8 mouse cellular contexts compared by ENCODE assay signal in the genomic region with DNA sequence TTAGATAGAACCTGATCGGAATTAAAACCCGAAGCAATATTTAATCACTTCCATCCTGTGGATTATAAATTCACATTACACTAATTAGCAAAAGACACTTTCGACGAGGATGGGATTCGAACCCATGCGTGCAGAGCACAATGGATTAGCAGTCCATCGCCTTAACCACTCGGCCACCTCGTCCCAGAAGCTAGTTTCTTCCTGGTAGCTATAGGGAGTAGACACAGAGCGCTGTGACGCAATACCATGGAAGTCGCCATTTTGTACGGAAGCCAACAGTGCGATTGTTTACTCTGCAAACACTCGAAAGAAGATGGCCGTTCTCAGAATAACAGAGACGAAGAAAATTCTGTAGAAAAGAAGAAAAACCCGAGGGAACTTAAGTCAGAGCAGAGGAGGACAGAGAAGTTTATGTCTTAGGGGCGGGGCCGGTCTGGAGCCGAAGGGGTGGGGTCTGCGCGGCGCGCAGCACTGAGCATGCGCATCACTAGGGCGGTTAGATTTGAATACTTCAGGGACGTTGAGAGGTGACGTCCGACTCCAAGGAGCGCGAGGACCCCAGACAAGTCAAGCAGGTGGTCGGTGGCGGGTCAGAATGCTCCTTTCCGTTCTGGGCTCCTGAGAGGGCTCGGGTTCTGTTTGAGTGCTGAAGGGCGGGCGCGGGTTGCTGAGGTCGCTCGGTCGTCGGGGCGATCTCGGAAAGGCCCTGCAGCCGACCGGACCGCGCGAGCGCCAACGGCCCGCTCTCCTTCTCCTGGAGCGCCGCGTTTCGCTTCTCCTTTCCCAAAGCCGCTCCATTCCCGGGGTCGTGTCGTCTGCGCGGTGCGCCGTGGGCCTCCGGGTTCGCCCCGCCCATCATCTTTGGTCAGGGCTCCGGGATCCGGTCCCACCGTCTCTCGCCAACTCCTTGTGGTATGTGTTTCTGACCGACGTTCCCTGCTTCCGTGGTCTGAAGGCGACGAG. TPM values are rescaled to one million over a fixed set of nuclear protein-coding genes. Genes with fewer than 3 reads are reported as not detected.
A peak's percentile ranks its signal among the peaks of the same experiment; 100 is the strongest.
DNase-seq lines count a peak whose midpoint lies in the region; ATAC-seq lines count a peak whose summit lies in the region.

A gene (plus strand): TSS at position 471 of the 963 bp plus-strand sequence.

- peaks cover 31% of the 10 kb centered on the region for H3K4me1 ChIP-seq in megakaryocyte, embryonic 14.5 days

- DNase-seq in ZHBTc4 (ENCODE audit: low read depth, low spot score) = peak; percentile 95
- DNase-seq in gastrocnemius, adult 8-10 months (ENCODE audit: low spot score in 2 of 2) = peak; percentile 88 to 91
- peak; percentile 100 for DNase-seq in hindlimb bud, embryonic 11.5 days (ENCODE audit: extremely low spot score, low read depth, low spot score)
- DNase-seq in left cerebral cortex, adult 8-10 months (ENCODE audit: low spot score in 2 of 2) = peak; percentile 89 to 100
- DNase-seq in right cerebral cortex, postnatal 10 days (ENCODE audit: low spot score in 2 of 2) = peak; percentile 95
- peak; percentile 96 for DNase-seq in urinary bladder, postnatal 25 days (ENCODE audit: low spot score)

- H3K4me3 ChIP-seq in megakaryocyte, embryonic 14.5 days (replicated peaks) = peak within 1 kb of the TSS; percentile 98

- no peaks in the 10 kb centered on the region for H3K27me3 ChIP-seq in megakaryocyte, embryonic 14.5 days (replicated peaks)

- peak; percentile 84 for ATAC-seq in common myeloid progenitor, adult 5-6 weeks (replicated peaks; ENCODE audit: low read depth, poor library complexity, severe bottlenecking)

- peaks cover 8% of the 10 kb centered on the region for H3K36me3 ChIP-seq in megakaryocyte, embryonic 14.5 days (replicated peaks; ENCODE audit: low read length)

- no peaks in the 10 kb centered on the region for H3K9me3 ChIP-seq in megakaryocyte, embryonic 14.5 days

RNA-seq across cellular contexts. Expression of the gene that starts here (rescaled TPM):
- total RNA-seq in common myeloid progenitor, adult 5-6 weeks (2017) = 91.2 and 91.3 TPM in 2 replicates
- total RNA-seq in gastrocnemius, adult 8-10 months (2022) = under 1 TPM in 3 of 4 experiments, not detected in 1; 0.07 to 0.36 (median 0.29) TPM
- 1 to 10 TPM in 1 of 4 experiments, under 1 TPM in 3; 0.21 to 1.0 (median 0.29) TPM for total RNA-seq in left cerebral cortex, adult 8-10 months (2022)
- polyA plus RNA-seq in megakaryocyte, embryonic 14.5 days (2012; ENCODE audit: insufficient read depth, low replicate concordance) = 0.47 and 1.4 TPM in 2 replicates

Comparison
In these comparisons a context has a peak if more than half of its experiments do, and no peak if none do; other contexts are left out.
1. Peak in every context shown above with its lines: DNase-seq, ATAC-seq and H3K4me3 ChIP-seq.
2. RNA of the gene that starts here (total RNA-seq): 91.2 to 91.3 TPM in common myeloid progenitor, adult 5-6 weeks; 0.21 to 1.0 TPM in left cerebral cortex, adult 8-10 months and 0.07 to 0.36 TPM in gastrocnemius, adult 8-10 months; every median in the first group is over 10 times any median in the second.
3. Peak in DNase-seq in gastrocnemius, adult 8-10 months; RNA of the gene not detected or under 1 TPM.